Mouse (Mus musculus) erythroblast, embryonic 14.5 days (primary cell): ENCODE results near the gene Kctd11. TPM values are rescaled to one million over a fixed set of nuclear protein-coding genes. Genes with fewer than 3 reads are reported as not detected.
A peak's percentile ranks its signal among the peaks of the same experiment; 100 is the strongest.
"Not testable (repeated sequence)": the region's sequence is repeated elsewhere in the genome, so short reads cannot be mapped to it uniquely, and the experiment has no call there.

Experiments
- H3K27me3 ChIP-seq: 2 replicates; pipeline ENCODE4 v1.6.1; 2012; ENCODE audit warnings: inconsistent platforms; ENCODE audit not compliant: control insufficient read depth
- H3K36me3 ChIP-seq: 2 replicates; pipeline ENCODE4 v1.6.1; 2012; ENCODE audit warnings: mild to moderate bottlenecking, inconsistent platforms; ENCODE audit not compliant: control insufficient read depth
- H3K4me1 ChIP-seq: 2 replicates; pipeline ENCODE4 v1.6.1; 2012; ENCODE audit warnings: inconsistent platforms; ENCODE audit not compliant: control insufficient read depth
- H3K4me3 ChIP-seq: replicated peaks from 2 replicates; pipeline ENCODE3; 2012; ENCODE audit warnings: moderate library complexity, mild to moderate bottlenecking, inconsistent platforms
- H3K9me3 ChIP-seq: 2 replicates; pipeline ENCODE4 v1.6.1; 2012; ENCODE audit warnings: low read length, inconsistent platforms, mixed read lengths; ENCODE audit not compliant: control insufficient read depth
- GATA1 ChIP-seq: IDR thresholded peaks from 2 replicates; pipeline ENCODE4 v1.6.1; 2012; ENCODE audit warnings: low read length, inconsistent platforms, mixed read lengths
- TAL1 ChIP-seq: IDR thresholded peaks from 3 replicates; pipeline ENCODE4 v1.6.1; 2012; ENCODE audit warnings: low read length, inconsistent platforms, mixed read lengths
- polyA plus RNA-seq: library from polyadenylated mRNA; stranded (reverse); fragments of >175 nt; gene quantifications from 2 replicates; pipeline ENCODE4 v1.2.3, GENCODE M21; 2012

Gene Kctd11
- 0.02 and 0.08 TPM in 2 replicates for polyA plus RNA-seq

GRCm38 (mm10) chr11:69880853-69881603 is at the start of gene Kctd11:
Kctd11 (minus strand) TSS chr11:69881406.
- H3K4me1 ChIP-seq: peaks cover 91% of the 10 kb centered on the region
- H3K36me3 ChIP-seq: no peaks in the 10 kb centered on the region
- peaks cover 13% of the 10 kb centered on the region for H3K27me3 ChIP-seq
- H3K4me3 ChIP-seq: peak within 1 kb of the TSS; percentile 66
- H3K9me3 ChIP-seq: no peaks in the 10 kb centered on the region
- TF ChIP-seq TAL1: no peak
- TF ChIP-seq GATA1: no peak

GRCm38 (mm10) chr11:69930176-69930575 is 49.0 kb upstream of the Kctd11 start:
- not testable (repeated sequence) for H3K36me3 ChIP-seq, H3K9me3 ChIP-seq, H3K4me3 ChIP-seq
- H3K4me1 ChIP-seq: peaks cover 17% of the 10 kb centered on the region
- H3K27me3 ChIP-seq: peaks cover 17% of the 10 kb centered on the region

- no peak overlapping the region for H3K4me3 ChIP-seq
- no peaks in the 10 kb centered on the region; the same call in 1 of the 2 replicates for H3K9me3 ChIP-seq
- H3K27me3 ChIP-seq: peaks cover 13% of the 10 kb centered on the region
- H3K4me1 ChIP-seq: peaks cover 12% of the 10 kb centered on the region
- TF ChIP-seq TAL1 (no peak), GATA1 (no peak)
- no peaks in the 10 kb centered on the region for H3K36me3 ChIP-seq
Measured at GRCm38 (mm10) chr11:69929712-69930111, 48.5 kb upstream of the Kctd11 start.

- no peak for TF ChIP-seq GATA1
- no peak for TF ChIP-seq TAL1
- H3K9me3 ChIP-seq: no peaks in the 10 kb centered on the region
- H3K4me3 ChIP-seq: no peak overlapping the region
- H3K4me1 ChIP-seq: peaks cover 20% of the 10 kb centered on the region
- no peaks in the 10 kb centered on the region for H3K36me3 ChIP-seq
- H3K27me3 ChIP-seq: peaks cover 3% of the 10 kb centered on the region; the same call in 1 of the 2 replicates
Measured at GRCm38 (mm10) chr11:69927501-69927900, 46.3 kb upstream of the Kctd11 start.

GRCm38 (mm10) chr11:69922796-69923195 is 41.6 kb upstream of the Kctd11 start:
- no peaks in the 10 kb centered on the region for H3K27me3 ChIP-seq
- H3K9me3 ChIP-seq: no peaks in the 10 kb centered on the region
- H3K36me3 ChIP-seq: peaks cover 22% of the 10 kb centered on the region
- peaks cover 54% of the 10 kb centered on the region for H3K4me1 ChIP-seq
- TF ChIP-seq GATA1 (no peak), TAL1 (no peak)
- H3K4me3 ChIP-seq: peak overlapping the region; percentile 96

- H3K9me3 ChIP-seq: no peaks in the 10 kb centered on the region
Measured at GRCm38 (mm10) chr11:69922012-69922756, 41.0 kb upstream of the Kctd11 start.

GRCm38 (mm10) chr11:69921114-69922011 is 40.2 kb upstream of the Kctd11 start, which contains the start of gene Eif5a:
Eif5a (minus strand) TSS chr11:69921958.
- H3K4me3 ChIP-seq: peak within 1 kb of the TSS; percentile 96
- H3K9me3 ChIP-seq: no peaks in the 10 kb centered on the region
- H3K36me3 ChIP-seq: peaks cover 36% of the 10 kb centered on the region
- H3K27me3 ChIP-seq: no peaks in the 10 kb centered on the region
- TF ChIP-seq TAL1 (no peak), GATA1 (no peak)
- peaks cover 68% of the 10 kb centered on the region for H3K4me1 ChIP-seq

More at GRCm38 (mm10) chr11:69922012-69922756, 41.0 kb upstream of the Kctd11 start:
- TF ChIP-seq GATA1 (no peak), TAL1 (no peak)
- H3K4me3 ChIP-seq: peak overlapping the region; percentile 96
- peaks cover 60% of the 10 kb centered on the region for H3K4me1 ChIP-seq
- H3K27me3 ChIP-seq: no peaks in the 10 kb centered on the region
- peaks cover 28% of the 10 kb centered on the region for H3K36me3 ChIP-seq

DNA sequence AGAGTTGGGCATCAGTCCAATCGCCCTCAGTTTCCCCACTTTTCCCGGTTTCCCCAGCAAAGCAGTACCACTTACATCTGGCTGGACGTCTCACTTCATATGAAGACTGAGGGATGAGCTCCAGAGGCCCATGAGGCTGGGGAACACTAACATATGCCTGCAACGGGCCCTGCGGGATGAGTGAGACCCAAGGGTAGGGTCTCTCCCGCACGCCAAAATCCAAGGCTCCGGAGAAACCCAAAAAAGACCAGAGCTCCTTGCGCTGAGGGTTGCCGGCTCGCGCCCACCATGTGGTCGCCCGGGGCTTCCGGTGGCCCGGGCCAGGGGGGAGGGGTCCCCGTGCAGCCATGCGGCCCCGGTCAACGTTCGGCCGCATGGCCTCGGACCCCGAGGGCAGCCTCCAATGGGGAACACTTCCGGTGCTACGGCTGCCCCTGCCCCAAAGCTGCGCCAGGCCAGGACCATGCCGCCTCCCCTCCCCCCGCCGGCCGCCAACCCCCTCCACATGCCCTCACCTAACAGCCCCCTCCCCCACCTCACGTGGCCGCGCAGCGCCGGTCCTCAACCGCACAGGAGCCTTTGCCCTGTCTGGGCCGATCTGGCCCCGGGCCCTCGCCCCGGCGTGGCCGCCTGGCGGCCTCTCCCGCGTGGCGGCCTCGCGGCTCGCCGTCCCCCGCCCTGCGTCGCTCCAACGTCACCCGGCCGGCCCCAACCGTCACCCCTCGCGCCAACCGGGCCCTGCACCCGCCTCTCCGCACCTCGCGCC is 39.2 kb upstream of the Kctd11 start:
- H3K4me3 ChIP-seq: peak overlapping the region; percentile 96
- H3K27me3 ChIP-seq: no peaks in the 10 kb centered on the region
- no peaks in the 10 kb centered on the region for H3K9me3 ChIP-seq
- H3K4me1 ChIP-seq: peaks cover 78% of the 10 kb centered on the region
- peaks cover 45% of the 10 kb centered on the region for H3K36me3 ChIP-seq
- TF ChIP-seq TAL1: no peak
